In the genomic region with DNA sequence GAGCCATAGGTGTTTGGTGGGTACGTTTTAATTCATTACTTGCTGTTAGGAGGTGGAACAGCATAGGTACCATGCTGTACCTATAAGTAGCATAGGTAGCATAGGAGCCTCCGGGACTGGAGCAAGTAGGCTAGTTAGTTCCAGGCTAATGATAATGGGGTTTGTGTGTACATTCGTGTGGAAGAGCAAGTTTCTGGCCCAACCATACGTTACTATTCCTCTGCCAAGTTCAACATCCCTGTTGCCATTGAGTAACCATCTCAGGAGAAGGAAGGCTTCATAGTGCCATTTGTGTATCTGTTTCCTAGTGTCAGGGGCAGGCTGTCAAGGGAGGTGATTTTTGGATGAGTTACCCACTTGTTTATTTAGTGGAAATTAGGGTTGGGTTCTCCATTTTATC, we compare ENCODE assay signal across 16 mouse cellular contexts.
"Had no signal": no experiment of that assay in that cellular context is flagged by ENCODE, and none has a peak within 500 bp of the region (broad histone marks: within the 10 kb centered on the region; RNA-seq: fewer than 3 reads in every experiment).

No protein-coding gene starts in this region.

- H3K27me3 ChIP-seq: neural tube, embryonic 15.5 days; stomach, embryonic 15.5 days had no signal

- H3K4me1 ChIP-seq: neural tube, embryonic 13.5 days; neural tube, embryonic 15.5 days; stomach, embryonic 15.5 days had no signal

- H3K27ac ChIP-seq: neural tube, embryonic 13.5 days; neural tube, embryonic 15.5 days; stomach, embryonic 15.5 days; stomach, postnatal 0 days had no signal

- H3K4me3 ChIP-seq: neural tube, embryonic 13.5 days; neural tube, embryonic 15.5 days; stomach, embryonic 15.5 days had no signal

- H3K4me2 ChIP-seq: neural tube, embryonic 13.5 days; neural tube, embryonic 15.5 days; stomach, embryonic 15.5 days had no signal

- H3K36me3 ChIP-seq: neural tube, embryonic 13.5 days; neural tube, embryonic 15.5 days; stomach, embryonic 15.5 days had no signal

- H3K9me3 ChIP-seq: neural tube, embryonic 13.5 days; neural tube, embryonic 15.5 days; stomach, embryonic 15.5 days had no signal

- H3K9ac ChIP-seq: neural tube, embryonic 13.5 days; neural tube, embryonic 15.5 days; stomach, embryonic 15.5 days had no signal

- DNase-seq: retina, postnatal 1 day; right cerebral cortex, adult 18-20 months; right cerebral cortex, postnatal 14 days; right cerebral cortex, postnatal 25 days; right cerebral cortex, postnatal 4 days; spleen, adult 18-20 months; thymus, adult 18-20 months; thymus, adult 2 months; thymus, postnatal 14 days; thymus, postnatal 25 days; thymus, postnatal 36 days; thymus, postnatal 4 days had no signal
